Mouse (Mus musculus): ENCODE measurements around the gene Zfp512b. TPM values are rescaled to one million over a fixed set of nuclear protein-coding genes. Genes with fewer than 3 reads are reported as not detected.

Gene Zfp512b
- polyA plus RNA-seq, 1 experiment = 101 TPM

DNA sequence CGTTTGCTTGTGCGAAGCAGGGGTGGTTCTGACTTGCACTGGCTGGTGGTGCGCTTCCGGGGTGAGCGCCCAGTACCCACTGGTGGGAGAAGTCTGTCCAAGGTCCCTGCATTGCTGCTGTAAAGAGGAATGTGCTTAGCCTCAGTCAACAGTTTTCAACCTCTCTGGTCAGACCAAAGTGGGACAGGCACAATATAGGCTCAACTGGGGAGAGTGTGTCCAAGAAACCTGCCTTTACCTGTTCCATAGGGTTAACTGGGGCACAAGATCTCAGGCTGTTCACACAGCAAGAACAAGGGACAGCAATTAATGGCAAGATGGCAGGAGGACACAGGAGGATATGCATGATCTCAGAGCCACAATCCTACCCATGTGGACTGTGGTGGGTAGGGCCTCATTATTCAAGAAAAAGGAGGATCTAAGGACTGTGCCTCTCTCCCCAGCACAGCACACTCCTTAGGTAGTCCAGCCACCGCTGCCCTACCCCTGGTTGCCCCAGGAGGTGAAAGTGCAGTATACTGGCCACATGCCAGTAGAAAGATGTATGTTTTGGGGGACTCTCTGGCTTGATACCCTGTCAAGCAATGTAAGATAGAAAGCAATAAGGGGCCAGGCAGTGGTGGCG is 17.6 kb downstream of the Zfp512b start:
- DNase-seq (ENCODE audit: extremely low spot score in 1 of 2, low spot score in 1 of 2) = no peak

DNA sequence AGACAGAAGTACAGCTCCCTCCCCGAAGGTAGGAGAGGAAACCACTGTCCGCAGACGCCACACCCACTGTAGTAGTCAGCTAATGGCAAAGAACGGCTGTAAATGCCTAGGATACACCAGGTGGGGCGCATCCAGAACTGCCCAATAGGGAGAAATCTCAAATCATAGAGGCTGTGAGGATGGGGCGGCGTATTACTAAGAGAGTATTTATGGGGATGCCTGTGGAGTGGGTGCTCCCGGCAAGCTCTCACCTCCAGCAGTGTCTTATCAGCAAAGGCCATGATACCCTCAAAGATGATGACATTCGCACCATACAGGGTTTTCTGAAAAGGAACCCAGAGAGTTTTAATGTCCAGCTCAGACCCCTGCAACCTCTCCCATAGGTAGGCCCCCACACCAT is 18.6 kb downstream of the Zfp512b start:
- no peak for DNase-seq (ENCODE audit: extremely low spot score in 1 of 2, low spot score in 1 of 2)

DNA sequence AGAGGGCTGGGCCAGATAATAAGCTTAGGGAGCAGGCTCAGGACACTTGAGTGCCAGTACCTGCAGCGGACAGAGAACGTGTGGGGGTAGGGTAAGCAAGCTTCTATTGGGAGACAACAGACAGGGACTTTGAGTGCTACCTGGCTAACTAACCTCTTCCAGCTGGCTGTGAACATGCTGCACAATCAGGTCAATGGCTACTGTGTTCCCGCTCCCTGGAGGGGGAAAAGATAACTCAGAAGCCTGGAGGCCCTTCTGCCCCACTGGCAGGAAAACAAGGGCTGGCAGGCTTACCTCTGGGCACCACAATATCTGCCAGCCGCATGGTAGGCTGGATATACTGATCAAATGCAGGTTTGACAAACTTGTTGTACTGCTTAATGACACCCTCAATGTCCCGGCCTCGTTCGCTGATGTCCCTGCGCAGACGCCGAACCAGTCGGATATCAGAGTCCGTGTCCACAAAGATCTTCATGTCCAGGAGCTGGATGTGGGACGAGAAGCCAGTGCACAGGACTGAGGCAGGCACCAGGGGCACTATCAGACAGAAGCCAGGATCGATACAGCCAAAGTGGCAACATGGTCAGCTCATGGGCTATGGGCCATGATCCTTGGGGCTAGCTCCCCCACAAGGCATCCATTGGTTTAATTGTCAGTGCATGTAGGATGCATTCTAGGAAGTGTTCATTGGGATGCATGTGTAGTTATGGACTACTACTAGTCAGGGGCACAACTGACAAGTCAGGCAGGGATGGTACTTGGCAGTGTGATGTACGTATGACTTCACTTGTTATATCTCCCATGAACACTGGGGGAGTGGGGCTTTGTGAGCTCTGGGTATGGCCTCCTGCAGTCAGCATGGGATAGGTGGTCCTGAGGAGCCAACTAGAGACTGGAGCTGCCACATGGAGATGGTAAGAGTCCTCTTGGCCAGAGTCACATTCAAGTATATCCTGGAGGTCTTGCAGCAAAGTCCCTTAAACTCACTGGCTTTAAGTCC is 19.4 kb downstream of the Zfp512b start:
- no peak for DNase-seq (ENCODE audit: extremely low spot score in 1 of 2, low spot score in 1 of 2)

DNA sequence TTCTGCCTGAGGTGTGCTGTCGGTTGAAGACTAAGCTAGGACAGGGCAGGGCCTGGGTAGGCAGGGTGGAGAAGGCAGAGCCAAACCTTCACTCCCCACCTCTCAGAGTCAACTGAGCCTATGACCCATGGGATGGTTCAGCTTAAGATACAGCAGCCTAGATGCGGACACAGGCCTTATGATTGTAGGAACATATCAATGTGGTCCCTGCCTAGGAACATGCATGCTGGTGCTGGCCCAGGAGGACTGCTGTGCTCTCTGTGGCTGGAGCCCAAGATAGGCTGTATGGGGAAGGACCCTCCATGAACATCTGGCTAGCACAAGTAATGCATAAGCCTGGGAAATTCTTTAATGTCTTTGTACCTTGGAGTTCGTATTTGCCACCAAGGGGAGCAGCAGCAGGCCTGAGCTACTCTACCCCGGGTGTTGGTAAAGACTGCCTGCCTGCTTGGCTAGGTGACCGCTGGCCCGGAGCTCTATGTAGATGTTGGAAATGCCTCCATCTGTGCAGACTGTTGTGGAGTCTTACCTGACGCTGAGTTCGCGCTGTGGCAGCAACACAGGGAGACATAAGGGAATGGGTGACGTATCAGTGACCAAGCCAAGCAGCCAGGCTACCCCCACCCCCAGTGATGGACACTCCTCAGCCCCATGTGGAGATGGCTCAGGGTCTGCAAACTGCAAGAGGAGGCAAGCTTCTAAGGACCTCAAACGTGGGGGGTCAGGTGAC is 20.5 kb downstream of the Zfp512b start:
- no peak for DNase-seq (ENCODE audit: extremely low spot score in 1 of 2, low spot score in 1 of 2)

DNA sequence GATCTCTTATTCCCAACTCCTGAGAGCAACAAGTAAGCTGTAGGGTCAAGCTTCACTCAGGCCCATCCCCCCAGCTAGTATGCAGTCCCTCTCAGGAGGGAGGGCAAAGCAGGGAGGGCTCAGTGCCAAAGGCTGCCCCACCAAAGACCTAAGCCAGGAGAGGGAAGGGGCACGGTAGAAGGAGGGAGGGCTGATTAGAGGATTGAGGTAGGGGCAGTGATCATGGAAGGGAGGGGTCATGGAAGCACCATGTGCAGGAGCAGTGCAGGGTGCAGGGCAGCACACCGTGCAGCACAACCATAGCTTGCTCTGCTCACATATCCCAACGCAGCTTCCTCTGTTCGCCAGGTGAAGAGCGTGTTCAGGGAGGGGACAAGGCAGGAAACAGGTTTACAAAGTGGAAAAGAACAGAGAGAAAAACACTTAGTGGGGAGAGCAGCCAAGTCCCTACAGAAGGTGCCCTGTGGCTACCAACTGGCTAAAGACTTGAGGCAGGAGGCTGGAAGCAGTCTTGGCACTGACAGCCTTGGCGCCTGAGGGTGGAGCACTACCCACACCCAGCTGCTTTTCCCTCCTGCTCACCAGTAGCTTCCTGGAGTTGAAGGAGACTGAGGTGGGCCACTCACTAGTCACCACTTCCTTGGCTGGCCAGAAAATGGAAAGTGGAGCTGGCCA is 21.5 kb downstream of the Zfp512b start:
- DNase-seq (ENCODE audit: extremely low spot score in 1 of 2, low spot score in 1 of 2) = peak in 1 of 2 experiments; percentile 41

DNA sequence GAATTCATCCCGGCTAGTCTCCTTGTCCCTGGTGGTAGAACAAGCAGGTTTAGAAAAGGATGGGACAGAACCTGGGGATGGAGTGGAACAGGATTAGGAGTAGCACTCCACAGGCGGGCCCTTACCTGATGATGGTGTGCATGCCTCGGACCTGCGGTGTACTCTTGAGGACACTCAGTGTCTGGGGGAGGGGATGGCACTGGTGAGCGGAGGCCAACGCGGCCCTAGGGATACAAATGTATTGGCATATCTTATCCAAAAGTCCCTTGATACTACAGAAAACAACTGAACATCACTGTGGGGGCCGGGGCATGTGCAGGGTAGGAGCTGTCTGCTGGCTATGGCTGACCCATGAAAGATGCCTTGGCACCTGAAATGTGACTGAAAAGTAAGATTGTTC is 22.2 kb downstream of the Zfp512b start:
- DNase-seq (ENCODE audit: extremely low spot score in 1 of 2, low spot score in 1 of 2) = no peak

DNA sequence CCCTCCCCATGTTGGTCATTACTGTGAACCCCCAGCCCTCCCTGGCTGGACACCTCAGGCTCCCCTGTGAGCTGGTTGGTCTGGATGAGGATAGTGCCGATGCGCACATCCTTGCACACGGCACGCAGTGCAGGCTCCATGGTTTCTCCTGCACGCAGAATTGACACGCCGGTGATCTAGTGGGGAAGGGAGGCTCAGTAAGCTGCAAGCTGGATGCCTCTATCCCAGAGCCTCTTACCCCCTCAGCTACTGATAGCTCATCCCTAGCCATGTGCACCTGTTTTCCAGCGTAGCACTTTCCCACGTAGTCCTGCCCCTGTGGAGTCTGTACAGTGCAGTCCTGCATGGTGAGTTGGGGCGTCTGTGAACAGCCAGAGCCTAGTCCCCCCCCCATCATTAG is 22.7 kb downstream of the Zfp512b start:
- DNase-seq (ENCODE audit: extremely low spot score in 1 of 2, low spot score in 1 of 2) = no peak

DNA sequence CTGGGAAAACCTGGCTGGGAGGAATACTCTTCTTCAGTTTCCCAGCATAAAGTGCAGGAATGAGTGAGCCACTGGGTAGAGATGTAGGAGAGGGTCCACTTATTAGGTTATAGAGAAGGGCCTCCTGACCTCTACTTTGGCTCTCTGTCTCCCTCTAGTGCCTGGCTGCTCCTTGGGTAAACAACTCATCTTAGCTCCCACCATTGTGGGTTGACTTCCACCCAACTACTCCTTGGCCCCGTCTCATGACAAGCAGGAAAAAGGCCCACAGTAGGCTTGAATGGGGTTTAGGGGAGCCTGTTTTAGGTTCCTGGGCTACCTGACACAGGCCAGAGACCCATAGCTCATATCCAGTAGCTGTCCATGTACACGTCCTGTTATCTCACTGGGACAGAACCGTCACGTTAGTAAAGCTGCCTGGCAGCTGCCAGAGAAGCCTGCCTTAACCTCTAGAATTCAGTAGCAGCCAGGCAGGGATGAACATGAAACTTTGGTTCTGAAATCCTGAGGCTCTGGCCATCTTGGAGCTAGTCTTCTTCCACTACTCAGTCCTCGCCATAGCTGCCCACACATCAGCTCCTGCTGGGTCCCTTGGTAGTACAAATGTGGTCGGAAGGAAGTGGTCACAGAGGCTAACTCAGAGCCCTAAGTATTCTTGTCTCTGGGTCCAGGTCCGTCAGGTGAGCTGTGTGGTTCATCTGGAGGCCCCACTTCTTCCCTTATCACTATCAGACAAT is 24.2 kb downstream of the Zfp512b start:
- DNase-seq (ENCODE audit: extremely low spot score in 1 of 2, low spot score in 1 of 2) = peak in 1 of 2 experiments; percentile 45

DNA sequence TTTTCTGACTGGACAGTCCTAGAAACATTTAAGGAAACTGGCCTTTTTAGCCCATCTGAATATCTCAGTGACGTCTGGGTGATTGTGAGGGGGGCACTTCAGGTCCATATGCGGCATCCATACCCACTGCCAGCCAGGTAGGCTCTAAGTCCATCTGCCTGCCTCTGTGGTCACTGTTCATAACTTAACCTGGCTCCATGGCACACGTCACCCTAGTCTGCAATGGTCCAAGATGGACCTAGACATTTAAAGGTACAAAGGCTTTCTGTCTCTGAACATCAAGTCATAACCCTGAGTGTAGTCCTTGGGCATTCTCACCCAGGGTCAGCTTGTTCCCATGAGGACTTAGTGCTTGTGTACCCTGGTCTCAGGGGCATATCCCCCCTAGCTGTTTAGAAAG is 25.3 kb downstream of the Zfp512b start:
- no peak for DNase-seq (ENCODE audit: extremely low spot score in 1 of 2, low spot score in 1 of 2)

DNA sequence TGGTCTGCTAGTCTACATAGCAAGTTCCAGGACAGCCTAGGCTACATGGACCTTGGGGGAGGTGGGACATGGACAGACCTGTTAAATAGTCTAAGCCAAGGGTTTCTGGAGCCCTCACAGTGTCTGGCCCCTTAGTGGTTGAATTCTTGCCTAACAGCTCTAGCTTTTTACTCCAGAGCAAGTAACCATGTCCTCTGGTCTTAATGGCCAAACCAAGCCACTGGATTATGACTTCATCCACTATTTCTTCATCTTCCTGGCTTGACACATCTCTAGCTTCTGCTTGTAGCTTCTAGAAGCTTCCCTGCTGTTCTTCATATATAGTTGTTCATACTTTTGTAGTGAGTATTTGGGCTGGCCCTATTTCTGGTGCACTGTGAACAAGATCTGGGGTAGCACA is 38.8 kb downstream of the Zfp512b start:
- no peak for DNase-seq (ENCODE audit: extremely low spot score in 1 of 2, low spot score in 1 of 2)

DNA sequence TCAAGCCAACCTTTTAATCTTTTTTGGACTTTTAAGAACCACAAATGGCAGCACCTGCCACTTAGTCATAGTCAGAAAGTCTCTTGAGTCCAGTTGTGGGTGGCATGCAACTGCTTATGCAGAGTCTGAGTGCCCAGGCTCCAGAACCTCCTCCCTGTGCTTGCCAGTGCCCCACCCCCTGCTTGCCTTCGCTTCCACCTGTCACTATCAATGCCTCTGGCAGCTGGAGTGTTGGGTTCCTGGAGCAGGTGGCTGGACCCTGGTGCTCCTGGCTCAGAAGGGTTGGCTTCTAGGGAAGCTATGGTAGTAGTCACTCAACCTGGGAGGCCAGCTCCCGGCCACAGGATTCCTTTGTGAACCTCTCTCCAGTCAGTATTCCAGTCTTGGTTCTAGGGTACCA is 42.4 kb downstream of the Zfp512b start:
- DNase-seq (ENCODE audit: extremely low spot score in 1 of 2, low spot score in 1 of 2) = no peak

DNA sequence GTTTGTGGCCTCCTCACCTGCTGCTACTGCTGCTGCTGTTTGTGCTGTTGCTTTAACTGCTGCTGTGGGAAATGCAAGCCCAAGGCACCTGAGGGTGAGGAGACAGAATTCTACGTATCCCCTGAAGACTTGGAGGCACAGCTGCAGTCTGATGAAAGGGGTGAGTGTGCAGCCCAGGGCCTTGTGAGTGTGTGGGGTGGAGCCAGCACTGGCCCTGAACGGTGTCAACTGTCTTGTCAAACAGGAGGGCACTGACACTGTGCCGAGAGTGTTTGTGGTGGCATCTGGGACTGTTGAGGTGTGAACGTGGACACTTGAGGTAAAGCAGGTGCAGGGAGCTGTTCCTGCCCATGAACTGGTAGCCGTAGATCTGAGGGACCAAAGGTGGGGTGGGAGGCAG is 43.9 kb downstream of the Zfp512b start:
- DNase-seq (ENCODE audit: extremely low spot score in 1 of 2, low spot score in 1 of 2) = no peak

DNA sequence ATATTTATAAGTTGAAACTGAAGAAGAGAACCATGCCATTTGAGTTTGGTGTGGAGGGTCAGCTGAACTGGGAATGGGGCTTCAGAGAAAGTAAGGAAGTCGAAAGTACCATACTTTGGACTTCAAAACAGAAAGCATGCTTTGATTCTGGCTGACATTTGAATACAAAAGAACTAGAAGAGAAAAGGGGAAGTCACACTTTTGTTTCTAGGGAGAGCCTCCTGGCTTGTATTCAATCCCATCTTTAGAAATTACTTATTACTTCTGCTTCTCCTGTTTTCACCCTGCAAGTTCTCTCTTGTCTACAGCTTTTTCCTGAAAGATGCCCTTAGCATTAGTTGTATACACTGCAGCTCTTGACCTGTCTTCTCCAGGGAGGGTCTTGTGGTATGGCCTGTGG is 44.4 kb downstream of the Zfp512b start:
- DNase-seq (ENCODE audit: extremely low spot score in 1 of 2, low spot score in 1 of 2) = no peak

DNA sequence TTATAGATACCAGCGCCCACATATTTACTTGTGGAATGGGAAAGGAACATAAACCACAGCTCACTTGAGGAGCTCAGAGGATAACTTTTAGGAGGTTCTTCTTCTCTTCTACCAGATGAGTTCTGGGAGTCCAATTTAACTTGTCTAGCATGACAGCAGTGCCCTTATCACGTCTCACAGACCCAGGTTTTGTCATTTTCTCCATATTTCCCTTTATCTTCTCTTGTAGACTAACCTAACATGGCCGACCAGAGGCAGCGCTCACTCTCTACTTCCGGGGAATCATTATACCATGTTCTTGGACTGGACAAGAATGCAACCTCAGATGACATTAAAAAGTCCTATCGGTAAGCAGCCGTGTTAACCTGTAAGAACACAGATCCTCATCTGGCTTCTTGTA is 46.5 kb downstream of the Zfp512b start:
- no peak for DNase-seq (ENCODE audit: extremely low spot score in 1 of 2, low spot score in 1 of 2)

DNA sequence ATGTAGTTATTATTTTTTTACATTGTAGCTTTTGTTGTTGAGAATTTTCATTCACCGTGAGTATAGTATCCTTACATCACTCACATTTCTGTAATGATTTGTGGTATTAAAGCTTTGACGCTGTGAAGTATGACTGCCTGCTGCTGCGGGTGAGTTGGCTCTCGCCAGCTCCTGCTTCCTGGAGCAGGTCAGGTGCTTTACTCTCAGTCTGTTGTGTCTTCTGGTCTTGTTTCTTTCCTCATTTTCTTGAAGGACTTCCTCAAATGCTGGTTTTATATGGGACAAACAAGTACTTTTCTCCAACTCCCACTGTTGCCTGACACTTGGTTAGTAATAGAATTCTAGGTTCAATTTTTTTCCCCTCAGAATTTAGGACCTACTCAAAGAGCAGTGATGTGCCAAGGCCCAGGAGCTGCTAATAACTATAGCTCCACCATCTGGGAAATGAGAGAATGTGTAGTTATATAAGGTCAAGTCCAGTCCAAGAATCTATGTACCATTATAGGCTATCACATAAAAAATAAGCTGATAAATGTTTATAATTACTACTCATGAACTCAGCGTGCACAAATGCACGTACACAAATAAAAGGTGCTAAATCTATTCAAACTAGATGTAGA is 50.7 kb downstream of the Zfp512b start:
- no peak for DNase-seq (ENCODE audit: extremely low spot score in 1 of 2, low spot score in 1 of 2)

DNA sequence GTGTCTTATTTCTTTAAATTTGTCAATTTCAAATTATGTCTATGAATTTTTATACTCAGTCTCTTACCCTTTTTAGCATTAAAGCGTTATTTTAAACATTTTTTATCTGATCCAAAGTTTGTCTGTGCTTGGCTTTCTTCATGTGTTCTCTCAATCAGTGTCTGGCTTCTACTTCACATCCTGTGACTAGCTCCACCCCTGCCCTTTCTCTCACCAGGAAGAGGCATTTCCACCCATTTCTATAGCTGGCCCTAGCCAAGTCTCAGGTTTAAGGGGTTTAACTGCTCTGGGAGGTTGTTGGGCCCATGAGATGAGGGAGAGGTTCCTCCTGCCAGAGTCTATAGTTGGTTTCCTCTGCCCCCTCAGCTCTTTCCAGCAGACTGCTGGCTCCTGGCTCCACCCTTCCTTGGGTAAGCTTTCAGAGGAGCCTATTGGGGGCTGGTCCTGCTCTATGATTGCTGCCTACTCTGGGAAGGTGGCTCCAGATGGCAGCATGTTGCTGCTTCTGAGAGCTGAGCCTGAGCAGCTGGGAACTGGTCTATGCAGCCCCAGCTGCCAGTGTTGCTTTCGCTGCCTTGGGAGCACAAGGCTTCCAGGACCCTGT is 55.1 kb downstream of the Zfp512b start:
- peak; percentile 72 to 77 for DNase-seq (ENCODE audit: extremely low spot score in 1 of 2, low spot score in 1 of 2)

DNA sequence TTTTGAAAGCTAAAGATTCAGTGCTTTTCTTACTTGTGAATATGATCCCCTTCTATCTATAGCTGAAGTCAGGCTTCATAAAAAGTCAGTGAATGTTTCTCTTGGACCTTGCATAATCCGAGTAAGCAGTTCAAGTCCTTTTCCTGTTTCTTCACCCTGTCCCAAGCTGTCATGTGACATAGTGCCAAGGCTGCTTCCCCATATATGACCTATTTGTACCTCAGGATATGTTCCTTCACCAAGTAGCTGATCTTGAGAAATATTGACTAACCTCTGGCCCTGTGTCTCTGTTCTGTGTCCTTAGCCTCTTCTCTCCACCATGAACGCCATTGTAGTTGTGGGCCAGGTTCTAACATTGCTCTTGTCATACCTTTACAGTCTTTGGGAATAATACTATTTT is 56.2 kb downstream of the Zfp512b start:
- DNase-seq (ENCODE audit: extremely low spot score in 1 of 2, low spot score in 1 of 2) = no peak

DNA sequence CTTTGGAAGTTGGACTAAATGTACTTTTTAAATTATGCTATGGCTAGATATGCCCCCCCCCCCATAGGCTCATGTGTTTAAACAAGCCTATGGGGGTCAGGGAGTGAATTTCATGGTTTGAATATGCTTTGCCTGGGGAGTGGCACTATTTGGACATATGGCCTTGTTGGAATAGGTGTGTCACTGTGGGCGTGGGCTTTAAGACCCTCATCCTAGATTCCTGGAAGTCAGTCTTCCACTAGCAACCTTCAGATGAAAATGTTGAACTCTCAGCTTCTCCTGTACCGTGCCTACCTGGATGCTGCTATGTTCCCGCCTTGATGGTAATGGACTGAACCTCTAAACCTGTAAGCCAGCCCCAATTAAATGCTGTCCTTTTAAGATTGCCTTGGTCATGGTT is 60.0 kb downstream of the Zfp512b start:
- DNase-seq (ENCODE audit: extremely low spot score in 1 of 2, low spot score in 1 of 2) = no peak
